Mouse (Mus musculus): ENCODE data around the gene B430305J03Rik. TPM values are rescaled to one million over a fixed set of nuclear protein-coding genes. Genes with fewer than 3 reads are reported as not detected.

The B430305J03Rik gene
- polyA plus RNA-seq (2017; shearing (Covaris generic)) = 1.3 TPM

DNA sequence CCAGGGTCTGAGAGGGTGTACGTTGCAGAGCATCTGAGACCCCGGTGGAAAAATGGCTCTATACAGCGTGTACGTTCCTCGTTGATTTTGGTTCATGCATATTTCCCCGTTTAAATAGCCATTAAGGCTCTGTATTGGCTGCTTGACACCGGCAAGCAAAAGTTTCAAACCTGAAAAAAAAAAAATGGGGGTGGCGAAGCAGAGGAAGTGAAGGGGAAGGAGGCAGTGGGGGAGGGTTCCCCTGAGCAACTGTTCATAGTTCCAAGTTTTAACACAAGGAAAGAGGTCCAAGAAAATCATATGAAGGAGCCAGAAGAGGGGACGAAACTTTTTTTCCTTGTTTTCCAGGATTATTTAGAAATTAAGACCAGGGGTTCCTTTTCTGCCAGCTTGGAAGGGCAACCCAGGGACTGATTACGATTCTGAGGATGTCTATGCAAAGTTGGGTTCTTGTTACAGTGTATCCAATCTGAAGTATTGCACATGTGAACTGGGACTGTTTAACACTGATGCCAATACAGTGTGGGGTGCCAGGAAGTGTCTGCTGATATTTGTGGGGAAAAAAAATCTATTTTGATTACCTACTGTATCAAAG, at the start of gene B430305J03Rik:
B430305J03Rik (minus strand) TSS at position 173 of the 595 bp plus-strand sequence.

DNA sequence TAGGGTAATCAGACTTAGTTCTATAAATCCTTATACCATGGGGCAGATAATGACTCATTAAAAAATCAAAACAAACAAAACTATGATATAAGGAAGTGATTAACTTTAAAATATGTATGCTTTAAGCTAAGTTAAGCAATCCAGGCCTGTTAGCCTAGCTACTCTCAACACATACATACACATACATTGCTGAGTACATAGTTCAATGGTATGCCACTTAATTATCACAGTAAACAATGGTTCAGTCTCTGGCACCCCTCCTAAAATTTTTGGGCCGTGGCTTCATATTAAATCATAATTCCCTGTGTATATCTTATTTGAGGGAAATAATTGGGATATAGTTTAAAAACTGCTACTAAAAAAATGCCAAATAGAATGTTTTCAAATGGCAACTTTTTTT, 4.4 kb downstream of the B430305J03Rik start, which contains the start of gene Rap2b:
Rap2b (plus strand) TSS at position 301 of the 400 bp plus-strand sequence.

Other genes with a start within 250 kb of the B430305J03Rik start
- gene Rap2b, start 4.3 kb downstream of the B430305J03Rik start, polyA plus RNA-seq (2017; shearing (Covaris generic)) = 1.6 TPM

Data from effector memory CD4-positive, alpha-beta T cell, adult 7 months (primary cell).